Mouse (Mus musculus): Measurements from ENCODE around the gene Pi4ka. TPM values are rescaled to one million over a fixed set of nuclear protein-coding genes. Genes with fewer than 3 reads are reported as not detected.

Pi4ka gene
- polyA plus RNA-seq, 1 experiment = 265 TPM

DNA sequence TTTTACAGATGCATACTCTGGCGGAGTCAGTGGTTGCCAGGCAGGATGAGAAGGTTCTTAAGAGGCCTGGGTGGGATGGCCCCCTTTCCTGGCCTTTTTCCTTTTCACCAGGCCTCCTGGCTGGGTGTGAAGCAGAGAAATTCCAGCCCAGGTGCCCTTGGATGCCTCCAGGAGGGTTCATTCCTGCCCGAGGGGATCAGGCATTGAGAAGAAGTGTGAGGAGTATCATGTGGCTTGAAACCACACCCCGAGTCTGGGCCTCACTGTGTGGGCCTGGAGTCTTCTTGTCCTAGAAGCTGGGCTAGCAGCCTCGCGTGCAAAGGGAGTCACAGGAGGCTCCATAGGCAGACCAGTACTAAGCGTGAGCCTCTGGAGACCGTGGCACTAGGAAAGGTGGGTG is 153.3 kb downstream of the Pi4ka start:
- 88% methylated on average over 7 of the region's 7 CpGs for WGBS
- Histone ChIP-seq H3K4me1 (ENCODE audit: control insufficient read depth, insufficient read depth, low read length) (peaks cover 14% of the 10 kb centered on the region), H3K4me3 (replicated peaks; ENCODE audit: insufficient read depth, low read depth, low read length) (no peak overlapping the region), H3K27ac (ENCODE audit: insufficient read depth, low read length) (no peak overlapping the region), H3K27me3 (ENCODE audit: control insufficient read depth, insufficient read depth, low read length) (no peaks in the 10 kb centered on the region)
- TF ChIP-seq CTCF (IDR thresholded peaks at IDR 0.05; ENCODE audit: borderline replicate concordance, insufficient read depth, low read depth, low read length) (no peak), POLR2A (IDR thresholded peaks at IDR 0.05; ENCODE audit: borderline replicate concordance, insufficient read depth, low read length) (no peak)
- no peak for DNase-seq

DNA sequence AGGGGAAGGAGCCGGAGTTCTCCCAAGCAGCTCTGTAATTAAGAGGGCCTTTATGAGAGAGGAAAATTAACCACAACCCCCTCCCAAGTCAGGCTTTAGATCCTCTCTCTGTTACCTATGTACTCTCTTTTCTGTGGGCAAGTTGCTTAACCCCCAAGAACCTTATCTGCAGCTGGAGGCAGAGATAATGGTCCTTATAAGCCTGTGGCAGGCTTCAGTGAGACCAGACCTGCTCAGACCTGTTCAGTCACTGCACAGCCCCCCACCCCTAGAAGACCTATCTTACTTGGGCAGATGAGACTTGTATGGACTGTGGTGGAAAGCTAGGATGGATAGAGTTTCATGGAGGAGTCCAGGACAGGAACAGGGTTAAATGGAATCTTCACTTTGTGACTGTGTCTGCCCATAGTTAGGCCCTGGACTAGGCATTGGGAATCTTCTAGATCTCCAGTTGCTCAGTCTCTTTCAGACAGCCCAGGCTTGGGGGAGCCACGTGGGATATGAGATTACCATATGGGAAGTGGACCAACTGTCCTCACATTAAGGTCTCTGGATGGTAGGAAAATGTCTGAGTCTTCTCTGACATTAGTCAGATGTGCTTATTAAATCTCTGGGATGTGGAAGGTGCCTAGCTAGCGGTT is 153.9 kb downstream of the Pi4ka start:
- no peak overlapping the region for H3K4me3 ChIP-seq (replicated peaks; ENCODE audit: insufficient read depth, low read depth, low read length)
- TF ChIP-seq CTCF (IDR thresholded peaks at IDR 0.05; ENCODE audit: borderline replicate concordance, insufficient read depth, low read depth, low read length) (no peak), POLR2A (IDR thresholded peaks at IDR 0.05; ENCODE audit: borderline replicate concordance, insufficient read depth, low read length) (no peak)
- no peak for DNase-seq
- H3K27me3 ChIP-seq (ENCODE audit: control insufficient read depth, insufficient read depth, low read length) = no peaks in the 10 kb centered on the region
- no peak overlapping the region for H3K27ac ChIP-seq (ENCODE audit: insufficient read depth, low read length)
- H3K4me1 ChIP-seq (ENCODE audit: control insufficient read depth, insufficient read depth, low read length) = peaks cover 14% of the 10 kb centered on the region
- 65% methylated on average over 3 of the region's 3 CpGs for WGBS

DNA sequence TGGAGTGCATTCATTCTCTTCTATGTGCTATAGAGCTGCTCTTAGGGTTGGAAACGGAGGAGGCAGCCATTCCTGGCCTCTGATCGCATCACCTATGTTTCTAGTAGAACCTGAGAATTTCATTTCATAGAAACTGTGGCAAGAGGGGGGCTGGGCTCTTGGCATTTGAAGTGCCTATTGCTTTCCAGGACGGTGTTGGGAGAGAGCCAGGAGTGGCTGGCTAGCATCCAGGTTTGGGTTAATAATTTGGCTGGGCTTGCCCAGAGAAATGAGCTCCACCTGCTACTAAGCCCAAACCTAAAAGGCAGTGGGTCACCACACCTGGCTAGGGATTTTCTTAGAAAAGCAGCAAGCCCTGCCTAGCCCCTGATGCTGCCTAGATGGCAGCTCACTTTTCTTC is 154.6 kb downstream of the Pi4ka start:
- peak; percentile 83 to 87 for DNase-seq
- Histone ChIP-seq H3K27me3 (ENCODE audit: control insufficient read depth, insufficient read depth, low read length) (no peaks in the 10 kb centered on the region), H3K27ac (ENCODE audit: insufficient read depth, low read length) (no peak overlapping the region), H3K4me3 (replicated peaks; ENCODE audit: insufficient read depth, low read depth, low read length) (no peak overlapping the region), H3K4me1 (ENCODE audit: control insufficient read depth, insufficient read depth, low read length) (peaks cover 14% of the 10 kb centered on the region)
- no peak for TF ChIP-seq CTCF (IDR thresholded peaks at IDR 0.05; ENCODE audit: borderline replicate concordance, insufficient read depth, low read depth, low read length)
- TF ChIP-seq POLR2A (IDR thresholded peaks at IDR 0.05; ENCODE audit: borderline replicate concordance, insufficient read depth, low read length) = no peak
- 8% methylated on average over 3 of the region's 3 CpGs for WGBS

DNA sequence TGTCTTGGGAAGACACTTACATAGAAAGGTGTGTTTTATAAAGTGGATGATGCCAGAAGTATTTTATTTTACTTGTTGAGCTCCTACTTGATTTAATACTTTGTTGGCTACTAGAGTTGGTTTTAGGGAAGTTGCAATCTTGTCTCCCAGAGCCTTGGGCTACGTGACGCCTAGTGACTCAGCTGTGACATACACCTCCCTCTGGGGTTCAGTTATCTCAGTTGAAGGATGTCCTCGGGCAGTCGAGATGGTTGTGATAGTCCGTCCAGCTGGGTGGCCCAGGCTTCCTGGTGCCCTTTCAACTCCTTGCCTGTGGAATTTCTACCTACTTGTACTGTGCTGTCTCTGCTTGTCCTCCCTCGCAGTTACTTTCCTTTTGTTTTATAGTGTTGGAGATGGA is 157.0 kb downstream of the Pi4ka start:
- Histone ChIP-seq H3K27me3 (ENCODE audit: control insufficient read depth, insufficient read depth, low read length) (no peaks in the 10 kb centered on the region), H3K27ac (ENCODE audit: insufficient read depth, low read length) (no peak overlapping the region), H3K4me3 (replicated peaks; ENCODE audit: insufficient read depth, low read depth, low read length) (no peak overlapping the region), H3K4me1 (ENCODE audit: control insufficient read depth, insufficient read depth, low read length) (peaks cover 13% of the 10 kb centered on the region)
- 72% methylated on average over 6 of the region's 6 CpGs for WGBS
- TF ChIP-seq CTCF (IDR thresholded peaks at IDR 0.05; ENCODE audit: borderline replicate concordance, insufficient read depth, low read depth, low read length) = no peak
- no peak for TF ChIP-seq POLR2A (IDR thresholded peaks at IDR 0.05; ENCODE audit: borderline replicate concordance, insufficient read depth, low read length)
- DNase-seq = no peak

DNA sequence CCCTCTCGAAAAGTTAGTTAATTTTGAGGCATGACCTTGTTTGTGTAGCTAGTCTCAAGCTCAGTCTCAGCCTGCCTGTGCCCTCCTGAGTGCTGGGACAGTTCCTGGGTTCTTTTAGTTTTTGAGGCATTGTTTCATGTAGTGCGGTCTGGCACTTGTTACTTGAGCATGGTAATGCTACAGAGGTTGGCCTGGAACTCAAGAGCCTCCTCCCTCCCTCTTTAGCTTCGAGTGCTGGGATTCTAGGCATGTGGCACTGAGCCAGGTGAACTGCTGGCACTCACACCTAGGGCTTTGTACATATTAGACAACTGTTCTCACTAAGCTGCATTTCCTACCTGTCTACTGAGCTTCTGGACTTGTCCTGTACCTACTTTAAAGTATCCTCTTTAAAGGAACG is 158.4 kb downstream of the Pi4ka start:
- H3K27me3 ChIP-seq (ENCODE audit: control insufficient read depth, insufficient read depth, low read length) = no peaks in the 10 kb centered on the region
- H3K4me3 ChIP-seq (replicated peaks; ENCODE audit: insufficient read depth, low read depth, low read length) = no peak overlapping the region
- peaks cover 7% of the 10 kb centered on the region for H3K4me1 ChIP-seq (ENCODE audit: control insufficient read depth, insufficient read depth, low read length)
- 58% methylated on average over 4 of the region's 4 CpGs for WGBS
- TF ChIP-seq POLR2A (IDR thresholded peaks at IDR 0.05; ENCODE audit: borderline replicate concordance, insufficient read depth, low read length) (no peak), CTCF (IDR thresholded peaks at IDR 0.05; ENCODE audit: borderline replicate concordance, insufficient read depth, low read depth, low read length) (no peak)
- DNase-seq = peak in 1 of 2 experiments; percentile 27
- no peak overlapping the region for H3K27ac ChIP-seq (ENCODE audit: insufficient read depth, low read length)

DNA sequence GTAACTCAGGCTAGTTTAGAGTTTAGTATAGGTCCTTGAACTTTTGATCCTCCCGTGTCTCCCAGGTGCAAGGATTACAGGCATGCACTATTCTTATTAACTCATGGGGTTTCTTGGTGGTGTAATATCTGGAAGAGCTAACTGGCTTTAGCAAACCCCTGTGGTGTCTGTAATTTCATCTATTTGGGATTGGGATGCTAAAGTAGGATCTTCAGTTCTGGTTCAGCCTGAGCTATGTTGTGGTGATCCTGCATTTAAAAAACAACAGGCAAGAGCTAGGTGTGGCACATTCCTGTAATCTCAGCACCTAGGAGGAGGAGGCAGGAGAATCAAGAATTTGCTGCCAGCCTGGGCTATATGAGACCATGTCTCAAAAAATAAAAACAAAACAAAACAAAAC is 161.1 kb downstream of the Pi4ka start:
- 75% methylated on average over 1 of the region's 1 CpGs for WGBS
- Histone ChIP-seq H3K4me1 (ENCODE audit: control insufficient read depth, insufficient read depth, low read length) (no peaks in the 10 kb centered on the region; the same call in 1 of the 2 replicates), H3K4me3 (replicated peaks; ENCODE audit: insufficient read depth, low read depth, low read length) (no peak overlapping the region), H3K27ac (ENCODE audit: insufficient read depth, low read length) (no peak overlapping the region), H3K27me3 (ENCODE audit: control insufficient read depth, insufficient read depth, low read length) (no peaks in the 10 kb centered on the region)
- DNase-seq = no peak
- TF ChIP-seq CTCF (IDR thresholded peaks at IDR 0.05; ENCODE audit: borderline replicate concordance, insufficient read depth, low read depth, low read length) = no peak
- no peak for TF ChIP-seq POLR2A (IDR thresholded peaks at IDR 0.05; ENCODE audit: borderline replicate concordance, insufficient read depth, low read length)

DNA sequence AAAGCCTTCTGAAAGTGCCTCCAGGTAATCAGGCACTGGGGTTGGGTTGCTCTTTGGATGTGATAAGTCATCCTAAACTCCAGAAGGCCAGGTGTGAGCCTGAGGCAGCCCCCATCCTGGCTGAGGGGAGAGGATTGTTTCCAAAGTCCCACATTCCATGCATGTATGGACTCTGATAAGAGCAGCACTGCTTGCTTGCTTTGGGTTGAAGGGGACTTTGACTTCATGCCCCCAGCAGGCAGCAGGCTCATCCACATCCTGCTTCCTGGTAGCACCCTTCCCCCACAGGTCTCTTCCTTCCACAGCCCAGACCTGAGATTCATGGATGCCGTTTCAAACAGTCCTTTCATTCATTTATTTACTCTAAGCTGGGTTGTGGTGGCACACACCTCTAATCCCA is 162.4 kb downstream of the Pi4ka start:
- Histone ChIP-seq H3K27me3 (ENCODE audit: control insufficient read depth, insufficient read depth, low read length) (no peaks in the 10 kb centered on the region), H3K27ac (ENCODE audit: insufficient read depth, low read length) (no peak overlapping the region), H3K4me3 (replicated peaks; ENCODE audit: insufficient read depth, low read depth, low read length) (no peak overlapping the region), H3K4me1 (ENCODE audit: control insufficient read depth, insufficient read depth, low read length) (peaks cover 2% of the 10 kb centered on the region; the same call in 1 of the 2 replicates)
- 79% methylated on average over 1 of the region's 1 CpGs for WGBS
- TF ChIP-seq POLR2A (IDR thresholded peaks at IDR 0.05; ENCODE audit: borderline replicate concordance, insufficient read depth, low read length) (no peak), CTCF (IDR thresholded peaks at IDR 0.05; ENCODE audit: borderline replicate concordance, insufficient read depth, low read depth, low read length) (no peak)
- DNase-seq = no peak

DNA sequence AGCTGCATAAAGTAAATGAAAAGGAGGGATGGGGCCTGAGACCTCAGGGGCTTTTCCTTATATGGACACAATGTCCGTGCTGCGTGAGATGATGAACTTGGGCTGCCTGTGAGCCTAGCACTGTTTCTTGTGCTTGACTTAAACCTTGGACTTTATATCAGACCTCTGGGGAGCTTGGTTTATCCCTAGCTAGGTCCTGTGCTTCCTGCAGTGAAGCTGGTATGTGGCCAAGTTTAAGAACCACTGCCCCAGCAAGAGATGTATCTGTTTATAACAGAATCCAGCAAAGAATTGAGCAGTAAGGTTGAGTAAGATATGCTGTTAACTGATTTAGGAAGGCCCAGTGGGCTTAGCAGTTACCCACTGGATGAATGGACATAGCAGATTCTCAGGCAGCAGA is 166.7 kb downstream of the Pi4ka start:
- Histone ChIP-seq H3K27ac (ENCODE audit: insufficient read depth, low read length) (no peak overlapping the region), H3K4me1 (ENCODE audit: control insufficient read depth, insufficient read depth, low read length) (peaks cover 6% of the 10 kb centered on the region), H3K4me3 (replicated peaks; ENCODE audit: insufficient read depth, low read depth, low read length) (no peak overlapping the region), H3K27me3 (ENCODE audit: control insufficient read depth, insufficient read depth, low read length) (no peaks in the 10 kb centered on the region)
- DNase-seq = no peak
- 72% methylated on average over 2 of the region's 2 CpGs for whole genome bisulfite sequencing
- TF ChIP-seq CTCF (IDR thresholded peaks at IDR 0.05; ENCODE audit: borderline replicate concordance, insufficient read depth, low read depth, low read length) (no peak), POLR2A (IDR thresholded peaks at IDR 0.05; ENCODE audit: borderline replicate concordance, insufficient read depth, low read length) (no peak)

All from cerebellum, adult 2 months (tissue).